Mouse (Mus musculus) R1 (cell line): ENCODE data around the gene Lcp1.

Experiments used
- DNase-seq: peaks from one replicate; pipeline ENCODE4 v3.0.0-alpha.2; 2018; ENCODE audit warnings: low read depth, low spot score

The Lcp1 gene

DNA sequence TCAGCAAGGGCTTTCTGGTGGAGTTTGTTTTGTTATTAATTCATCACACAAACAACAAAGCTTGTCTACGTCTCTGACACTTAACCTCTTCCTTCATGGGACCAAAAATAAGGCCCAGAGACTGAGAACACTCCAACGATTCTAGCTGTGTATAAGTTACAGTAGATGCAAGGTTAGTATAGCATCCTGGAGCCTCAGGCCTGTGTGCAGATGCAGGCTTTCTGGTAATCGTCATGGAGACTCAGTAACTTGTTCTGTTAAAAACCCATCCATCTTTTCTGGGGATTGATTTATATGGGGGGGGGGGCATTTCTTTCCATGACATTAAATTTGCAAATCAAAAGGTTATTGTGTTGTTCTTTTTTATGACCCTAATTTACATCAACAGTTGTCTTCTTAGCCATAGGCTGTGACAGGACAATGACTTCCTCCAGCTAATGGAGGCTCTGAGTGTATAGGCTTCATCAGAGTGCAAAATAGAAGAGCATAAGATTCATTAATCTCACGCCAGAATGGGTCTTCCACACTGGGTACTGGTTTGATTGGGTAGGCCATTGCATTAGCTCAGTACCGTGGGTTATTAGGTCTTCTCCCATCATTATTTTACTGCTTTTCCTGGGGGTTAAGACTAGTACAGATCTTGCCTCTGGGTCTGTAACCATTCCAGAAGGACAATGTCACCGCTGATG, 74.6 kb downstream of the Lcp1 start:
- no peak for DNase-seq

GRCm38 (mm10) chr14:75206307-75206706, 75.4 kb downstream of the Lcp1 start:
- DNase-seq = no peak

DNA sequence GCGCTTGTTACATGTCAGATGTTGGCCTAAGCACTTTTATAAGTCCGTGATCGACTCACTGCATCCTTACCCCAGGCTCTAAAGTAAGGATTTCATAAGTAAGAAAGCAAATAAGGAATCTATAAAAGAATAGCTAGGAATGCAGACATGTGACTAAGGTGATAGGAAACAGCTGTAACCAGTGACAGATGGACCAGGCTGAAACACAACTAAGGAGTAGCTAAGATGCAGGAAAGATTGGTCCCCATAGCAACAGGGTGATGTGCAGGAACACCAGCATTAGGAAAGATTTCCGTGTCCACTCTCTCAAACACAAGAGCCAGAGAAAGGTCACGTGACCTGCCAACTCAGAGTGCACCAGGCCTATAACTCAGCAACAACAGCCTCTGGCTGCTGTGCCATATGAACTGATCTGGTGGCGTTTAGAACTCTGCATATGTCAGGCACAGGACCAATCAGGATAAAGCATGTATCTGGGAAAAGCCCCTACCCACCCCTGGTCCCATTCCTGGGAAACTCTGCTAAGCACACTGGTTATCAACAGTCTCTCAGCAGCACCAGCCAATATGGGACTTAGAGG, 77.8 kb downstream of the Lcp1 start:
- DNase-seq = no peak

DNA sequence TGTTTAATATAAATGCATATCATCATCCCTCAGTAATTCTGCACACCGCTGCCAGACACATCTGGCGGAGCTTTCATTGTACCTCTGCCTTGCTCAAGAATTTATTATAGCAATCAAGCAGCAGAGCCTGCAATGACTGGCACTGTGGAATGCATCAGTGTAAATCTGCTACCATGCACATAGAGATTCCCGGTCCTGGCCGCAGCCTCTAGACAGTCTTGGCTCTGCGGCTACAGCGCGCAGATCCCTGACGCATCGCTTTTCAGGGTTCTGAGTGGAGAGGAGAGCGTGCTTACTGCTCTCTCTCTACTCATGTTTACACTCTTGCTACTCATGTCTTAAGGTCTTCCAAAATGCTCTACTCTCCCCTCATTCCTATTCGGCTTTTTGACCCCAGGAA, 82.9 kb downstream of the Lcp1 start:
- no peak for DNase-seq

DNA sequence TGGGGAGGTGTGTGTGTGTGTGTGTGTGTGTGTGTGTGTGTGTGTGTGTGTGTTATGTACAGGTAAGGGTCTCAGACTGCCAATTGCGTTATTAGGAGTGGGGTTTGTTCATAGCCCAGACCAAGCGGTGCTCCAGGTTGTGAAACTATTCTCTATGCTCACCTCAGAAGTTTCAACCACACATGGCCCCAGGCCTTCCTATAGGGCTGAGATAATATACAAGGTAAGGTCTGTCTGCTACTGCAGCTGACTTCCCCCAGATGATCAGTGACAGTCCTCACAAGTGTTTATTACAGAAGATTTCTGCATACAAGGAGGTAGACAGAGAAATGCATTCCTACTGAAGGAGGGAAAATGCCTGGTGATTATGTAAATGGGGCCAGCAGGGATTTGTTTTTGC, 87.9 kb downstream of the Lcp1 start:
- no peak for DNase-seq

- no peak for DNase-seq
These were observed 88.5 kb downstream of the Lcp1 start for GRCm38 (mm10) chr14:75219250-75219913.

- DNase-seq = no peak
These were observed 91.5 kb downstream of the Lcp1 start for GRCm38 (mm10) chr14:75222386-75222785.

GRCm38 (mm10) chr14:75227453-75228084, 96.7 kb downstream of the Lcp1 start:
- DNase-seq = no peak

DNA sequence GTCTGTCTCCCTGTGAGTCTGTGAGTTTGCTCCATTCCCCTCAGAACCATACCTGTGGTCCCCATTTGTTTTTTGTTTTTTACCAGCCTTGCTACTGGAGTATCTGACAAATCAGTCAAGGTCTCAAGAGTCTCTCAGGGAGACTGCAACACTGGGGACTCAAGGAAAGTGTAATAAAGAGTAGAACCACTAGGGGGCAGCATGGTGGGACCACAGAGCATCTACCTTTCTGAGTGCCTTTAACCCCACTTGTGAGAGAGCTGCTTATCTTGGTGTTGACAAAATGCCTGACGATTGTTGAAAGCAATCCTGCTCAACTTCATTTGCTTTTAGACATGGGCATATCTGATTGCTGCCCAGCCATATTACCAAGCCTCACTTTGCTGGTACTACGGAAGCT, 98.9 kb downstream of the Lcp1 start:
- DNase-seq = peak; percentile 72

GRCm38 (mm10) chr14:75233070-75233469, 102.2 kb downstream of the Lcp1 start:
- no peak for DNase-seq

- no peak for DNase-seq
These were observed 104.7 kb downstream of the Lcp1 start for GRCm38 (mm10) chr14:75235552-75235951.

DNA sequence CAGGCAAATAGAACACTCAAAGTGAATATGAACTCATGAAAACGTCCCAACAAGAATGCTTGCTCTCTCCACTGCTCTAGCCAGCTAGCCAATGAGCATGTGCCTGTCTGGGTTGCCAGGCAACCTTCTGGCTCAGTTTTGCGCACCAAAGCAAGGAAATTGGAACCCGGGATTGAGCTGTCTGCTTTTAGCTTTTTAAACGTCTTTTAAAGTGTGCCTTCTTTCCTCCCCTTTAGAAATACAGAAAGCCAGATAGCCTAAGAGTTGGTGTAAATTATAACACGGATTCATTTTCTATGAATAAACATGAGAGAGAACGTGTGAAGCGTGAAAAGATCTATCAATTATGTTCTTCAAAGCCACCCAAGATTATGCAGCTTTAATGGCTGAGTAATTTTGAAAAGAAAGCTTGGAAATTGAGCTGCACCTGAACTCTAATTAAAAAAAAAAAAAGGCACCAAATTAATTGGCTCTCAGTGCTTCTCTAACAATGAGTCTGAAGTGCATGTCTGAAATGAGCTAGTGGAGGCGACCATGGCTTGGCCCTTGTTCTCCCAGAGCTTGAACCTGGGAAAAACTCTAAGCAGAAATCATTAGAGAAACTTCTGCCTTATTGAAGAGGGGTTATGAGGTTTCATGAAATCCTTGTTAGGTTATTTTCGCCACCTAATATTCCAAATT, 105.2 kb downstream of the Lcp1 start:
- peak; percentile 31 for DNase-seq

- no peak for DNase-seq
These were observed 105.7 kb downstream of the Lcp1 start for GRCm38 (mm10) chr14:75236636-75237003.

DNA sequence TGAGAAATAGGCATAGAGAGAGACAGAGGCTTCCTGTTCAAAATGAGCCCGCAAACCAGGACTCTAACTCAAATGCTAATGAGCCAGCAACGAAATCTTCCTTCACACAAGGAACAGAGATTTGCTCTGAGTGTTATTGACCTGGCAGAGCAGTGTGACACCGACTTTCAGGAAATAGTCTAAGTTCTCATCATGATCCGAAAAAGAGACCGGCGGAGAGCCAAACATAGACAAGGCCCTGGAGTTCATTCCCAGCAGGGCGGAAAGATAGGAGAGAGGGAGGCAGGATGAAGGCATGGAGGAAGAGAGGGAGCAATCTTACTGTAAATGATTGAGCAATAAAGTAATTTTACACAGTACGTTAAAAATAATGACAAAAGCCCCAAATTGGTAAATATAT, 106.2 kb downstream of the Lcp1 start:
- no peak for DNase-seq

DNA sequence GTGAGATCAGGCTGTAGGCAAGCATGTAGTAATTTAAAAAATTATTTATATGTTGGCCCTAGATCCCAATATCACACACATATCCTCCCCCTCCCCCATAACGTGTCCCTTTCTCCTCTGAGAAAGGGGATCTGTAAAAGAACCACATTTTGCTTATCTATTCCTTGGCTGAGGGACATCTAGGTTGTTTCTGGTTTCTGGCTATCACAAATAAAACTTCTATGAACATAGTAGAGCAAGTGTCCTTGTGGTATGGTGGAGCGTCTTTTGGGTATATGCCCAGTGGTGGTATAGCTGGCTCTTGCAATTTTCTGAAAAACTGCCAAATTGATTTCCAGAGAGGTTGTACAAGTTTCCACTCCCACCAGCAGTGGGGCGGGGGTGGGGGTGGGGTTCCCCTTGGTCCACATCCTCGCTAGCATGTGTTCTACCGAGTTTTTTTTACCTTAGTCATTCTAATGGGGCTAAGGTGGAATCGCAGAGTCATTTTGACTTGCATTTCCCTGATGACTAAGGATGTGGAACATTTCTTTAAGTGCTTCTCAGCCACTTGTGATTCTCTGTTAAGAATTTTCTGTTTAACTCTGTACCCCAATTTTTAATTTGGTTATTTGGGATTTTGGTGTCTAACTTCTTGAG, 107.3 kb downstream of the Lcp1 start:
- DNase-seq = no peak

- no peak for DNase-seq
These were observed 111.2 kb downstream of the Lcp1 start, which contains the start of gene Cpb2 for GRCm38 (mm10) chr14:75242087-75242486. Cpb2 (plus strand) TSS chr14:75242287.

- no peak for DNase-seq
These were observed 115.4 kb downstream of the Lcp1 start for GRCm38 (mm10) chr14:75246024-75247000.

- no peak for DNase-seq
These were observed 119.5 kb downstream of the Lcp1 start for GRCm38 (mm10) chr14:75250432-75250831.

- DNase-seq = peak; percentile 13
These were observed 125.6 kb downstream of the Lcp1 start for GRCm38 (mm10) chr14:75256521-75256920.

DNA sequence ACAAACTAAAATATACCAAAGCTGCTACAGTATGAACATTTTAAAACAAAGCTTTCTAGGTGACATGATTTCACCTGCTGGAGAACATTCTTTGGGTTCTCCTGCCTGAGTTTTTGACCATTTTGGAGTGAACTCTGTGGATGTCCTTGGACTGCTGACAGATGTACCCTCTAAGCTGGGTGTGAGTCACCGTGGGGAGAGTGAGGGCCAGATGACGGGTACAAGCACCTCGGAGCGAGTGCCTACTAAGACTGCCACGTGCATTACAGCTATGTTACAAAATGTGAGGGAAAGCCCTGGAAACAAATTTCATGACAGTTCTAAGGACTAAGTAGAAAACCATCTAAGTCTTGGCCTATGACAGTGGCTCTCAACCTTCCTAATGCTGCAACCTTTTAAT, 138.6 kb downstream of the Lcp1 start:
- no peak for DNase-seq
